12 mouse cellular contexts compared by ENCODE assay signal in genomic region chr6:52868352-52868751, GRCm38 (mm10).
"Had no signal": no experiment of that assay in that cellular context is flagged by ENCODE, and none has a peak within 500 bp of the region (broad histone marks: within the 10 kb centered on the region; RNA-seq: fewer than 3 reads in every experiment).

No protein-coding gene starts in this region.

- DNase-seq: kidney, adult 18-20 months; kidney, postnatal 10 days; left cerebral cortex, postnatal 4 days; lung, adult 2 months; lung, postnatal 36 days; midbrain, embryonic 14.5 days had no signal

- H3K27ac ChIP-seq: limb, embryonic 13.5 days; liver, embryonic 14.5 days; midbrain, embryonic 10.5 days; neural tube, embryonic 15.5 days; stomach, postnatal 0 days had no signal

- H3K4me3 ChIP-seq: limb, embryonic 13.5 days; midbrain, embryonic 10.5 days; myocyte; neural tube, embryonic 15.5 days had no signal
